Mouse (Mus musculus) intestine, postnatal 0 days (tissue): ENCODE data around the gene Spats1. TPM values are rescaled to one million over a fixed set of nuclear protein-coding genes. Genes with fewer than 3 reads are reported as not detected.

ENCODE experiments used
- ATAC-seq: fragments of 200-750 bp; cut with Nextera tagmentation; 2 replicates; pipeline ENCODE4 v1.8.0; 2017; ENCODE audit warnings: mild to moderate bottlenecking, moderate TSS enrichment, moderate library complexity
- H3K27ac ChIP-seq: fragments of 300-500 bp; sonication (generic); 2 replicates; pipeline ENCODE4 v1.5.1; 2014; ENCODE audit warnings: mild to moderate bottlenecking, low read depth, low read length, moderate library complexity
- H3K27me3 ChIP-seq: fragments of 300-500 bp; sonication (generic); replicated peaks from 2 replicates; pipeline ENCODE4 v1.6.1; 2014; ENCODE audit warnings: low read length, mixed read lengths; ENCODE audit not compliant: control insufficient read depth, insufficient read depth
- H3K36me3 ChIP-seq: fragments of 300-500 bp; sonication (generic); 2 replicates; pipeline ENCODE4 v1.6.1; 2014; ENCODE audit warnings: mild to moderate bottlenecking, moderate library complexity; ENCODE audit not compliant: control insufficient read depth, insufficient read depth
- H3K4me1 ChIP-seq: fragments of 300-500 bp; sonication (generic); replicated peaks from 2 replicates; pipeline ENCODE4 v1.6.1; 2014; ENCODE audit warnings: antibody characterized with exemption, low read length, mixed read lengths; ENCODE audit not compliant: control insufficient read depth, insufficient read depth
- H3K4me2 ChIP-seq: fragments of 300-500 bp; sonication (generic); replicated peaks from 2 replicates; pipeline ENCODE4 v1.6.1; 2014; ENCODE audit warnings: low read depth, mild to moderate bottlenecking, moderate library complexity
- H3K4me3 ChIP-seq: fragments of 300-500 bp; sonication (generic); 2 replicates; pipeline ENCODE4 v1.5.1; 2014; ENCODE audit warnings: low read depth, low read length
- H3K9ac ChIP-seq: fragments of 300-500 bp; sonication (generic); 2 replicates; pipeline ENCODE4 v1.6.1; 2014; ENCODE audit warnings: mild to moderate bottlenecking, low read depth, low read length
- H3K9me3 ChIP-seq: fragments of 300-500 bp; sonication (generic); 2 replicates; pipeline ENCODE4 v1.6.1; 2016; ENCODE audit warnings: mixed run types; ENCODE audit not compliant: control insufficient read depth
- CTCF ChIP-seq: sonication (generic); IDR thresholded peaks from 2 replicates; pipeline ENCODE4 v1.5.1; 2016; ENCODE audit warnings: low read depth, mild to moderate bottlenecking, control low read depth, antibody characterized with exemption, moderate library complexity
- WGBS: fragments of 180-500 bp; shearing (Covaris S2); extraction: QIAGEN DNeasy Blood & Tissue Kit; methylation state at CpG from one replicate; pipeline ENCODE4 v1.1.7; 2014; 5-methylcytosine and 5-hydroxymethylcytosine counted together
- polyA plus RNA-seq: library from polyadenylated mRNA; unstranded; fragments of >200 nt; fragmentation: Nextera tagmentation; extraction: Ambion mirVana; gene quantifications from 2 replicates; pipeline ENCODE4 v1.2.1, GENCODE M21; 2015

Gene Spats1
- polyA plus RNA-seq, 1 experiment from 2014 or later = 0.25 TPM

DNA sequence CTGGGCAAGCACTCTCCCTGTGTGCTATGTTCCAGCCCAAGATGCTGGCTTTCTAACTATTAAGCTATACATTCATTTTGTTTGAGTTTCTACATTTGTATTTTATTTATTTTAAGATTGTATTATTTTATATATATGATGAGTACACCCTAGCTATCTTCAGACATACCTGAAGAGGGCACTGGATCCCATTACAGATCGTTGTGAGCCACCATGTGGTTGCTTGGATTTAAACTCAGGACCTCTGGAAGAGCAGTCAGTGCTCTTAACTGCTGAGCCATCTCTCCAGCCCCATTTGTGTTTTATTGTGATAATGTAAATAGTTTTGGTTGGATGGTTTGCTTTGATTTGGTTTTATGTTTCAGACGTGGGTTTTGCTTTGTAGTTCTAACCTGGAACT, 24.3 kb upstream of the Spats1 start:
- no peaks in the 10 kb centered on the region for H3K4me1 ChIP-seq
- no peak for TF ChIP-seq CTCF

DNA sequence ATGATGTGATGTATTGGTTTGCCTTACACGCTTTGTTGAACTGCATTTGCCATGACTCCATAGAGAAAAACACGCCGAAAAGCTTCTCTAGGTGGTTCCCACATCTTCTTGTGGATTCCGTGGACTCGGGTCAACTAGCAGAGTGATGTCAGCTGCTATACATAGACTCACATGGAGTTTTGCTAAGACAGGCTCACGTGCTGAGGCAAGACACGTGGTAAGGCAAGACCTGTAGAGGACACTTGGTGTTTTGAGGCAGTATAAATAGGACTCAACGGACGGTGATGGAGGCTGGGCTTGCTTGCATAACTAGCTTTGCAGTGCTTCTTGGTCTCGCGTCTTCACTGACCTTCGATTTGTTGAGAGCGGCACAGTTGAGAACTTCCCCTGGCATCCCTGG, 23.2 kb upstream of the Spats1 start:
- no peak overlapping the region for H3K9ac ChIP-seq
- no peak overlapping the region for H3K4me3 ChIP-seq
- H3K4me1 ChIP-seq = no peaks in the 10 kb centered on the region
- no peak overlapping the region for H3K27ac ChIP-seq
- H3K36me3 ChIP-seq = no peaks in the 10 kb centered on the region
- H3K4me2 ChIP-seq = no peak overlapping the region
- WGBS = 87% methylated on average over 13 of the region's 13 CpGs
- ATAC-seq = no peak
- H3K9me3 ChIP-seq = no peaks in the 10 kb centered on the region
- TF ChIP-seq CTCF = no peak
- H3K27me3 ChIP-seq = no peaks in the 10 kb centered on the region

More for the DNA sequence above, 24.3 kb upstream of the Spats1 start:
- H3K27ac ChIP-seq = no peak overlapping the region
- H3K36me3 ChIP-seq = no peaks in the 10 kb centered on the region
- WGBS = 31% methylated on average over 2 of the region's 2 CpGs
- H3K9me3 ChIP-seq = no peaks in the 10 kb centered on the region
- ATAC-seq = no peak
- no peaks in the 10 kb centered on the region for H3K27me3 ChIP-seq
- H3K4me2 ChIP-seq = no peak overlapping the region
- H3K9ac ChIP-seq = no peak overlapping the region
- H3K4me3 ChIP-seq = no peak overlapping the region

DNA sequence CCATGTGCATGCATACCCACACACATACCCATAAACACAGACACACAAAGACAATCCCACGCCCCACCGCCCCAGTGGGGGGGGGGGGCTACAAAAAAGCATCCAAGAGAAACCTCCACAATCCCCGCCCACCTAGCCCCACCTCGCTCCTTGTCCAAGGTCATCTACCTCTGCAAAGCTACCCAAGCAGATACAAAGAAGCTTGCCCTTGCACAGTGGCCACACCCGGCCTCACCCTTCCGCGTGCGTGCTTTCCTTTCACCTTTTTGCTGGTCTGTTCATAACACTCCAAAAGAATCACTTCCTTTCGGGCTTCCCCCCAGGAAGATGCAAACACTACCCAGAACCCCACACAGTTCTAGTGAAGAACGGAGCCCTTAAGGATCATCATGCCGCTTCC, 20.2 kb upstream of the Spats1 start:
- no peak overlapping the region for H3K9ac ChIP-seq
- no peak overlapping the region for H3K27ac ChIP-seq
- no peaks in the 10 kb centered on the region for H3K27me3 ChIP-seq
- H3K4me2 ChIP-seq = no peak overlapping the region
- 47% methylated on average over 11 of the region's 11 CpGs for WGBS
- no peaks in the 10 kb centered on the region for H3K36me3 ChIP-seq
- no peak overlapping the region for H3K4me3 ChIP-seq
- H3K9me3 ChIP-seq = no peaks in the 10 kb centered on the region
- TF ChIP-seq CTCF = no peak
- H3K4me1 ChIP-seq = no peaks in the 10 kb centered on the region
- ATAC-seq = no peak

DNA sequence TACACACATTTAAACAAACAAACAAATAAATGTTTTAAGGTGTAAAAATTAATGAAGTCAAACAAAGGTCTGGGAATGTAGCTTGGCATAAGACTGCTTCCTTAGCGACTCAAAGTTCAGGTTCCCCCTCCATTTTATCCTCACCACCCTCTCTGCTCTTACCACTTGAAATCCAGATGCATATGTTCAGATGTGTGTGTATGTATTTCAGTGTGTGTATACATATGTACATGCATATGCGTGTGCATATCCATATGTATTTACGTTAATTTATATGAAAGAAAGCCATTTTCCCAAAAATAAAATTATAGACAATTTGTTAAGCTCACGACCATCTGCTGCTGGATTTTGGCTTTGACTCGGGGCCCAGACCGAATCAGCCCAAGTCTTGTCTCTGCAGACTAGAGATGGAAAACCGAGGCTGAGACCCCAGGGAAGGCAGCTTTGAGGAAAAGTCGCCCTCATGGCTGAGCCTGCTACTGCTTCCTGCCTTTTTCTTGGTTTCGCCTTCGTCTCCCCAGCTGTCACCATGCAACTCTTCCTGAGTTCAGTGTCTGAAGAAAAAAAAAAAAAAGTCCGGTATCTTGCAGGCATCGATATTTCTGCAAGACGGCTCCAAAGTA, 15.4 kb upstream of the Spats1 start:
- Histone ChIP-seq H3K9me3 (no peaks in the 10 kb centered on the region), H3K4me1 (no peaks in the 10 kb centered on the region), H3K27me3 (no peaks in the 10 kb centered on the region), H3K36me3 (no peaks in the 10 kb centered on the region), H3K4me3 (no peak overlapping the region), H3K27ac (no peak overlapping the region), H3K9ac (no peak overlapping the region), H3K4me2 (no peak overlapping the region)
- ATAC-seq = no peak
- TF ChIP-seq CTCF = no peak
- 59% methylated on average over 13 of the region's 13 CpGs for WGBS

DNA sequence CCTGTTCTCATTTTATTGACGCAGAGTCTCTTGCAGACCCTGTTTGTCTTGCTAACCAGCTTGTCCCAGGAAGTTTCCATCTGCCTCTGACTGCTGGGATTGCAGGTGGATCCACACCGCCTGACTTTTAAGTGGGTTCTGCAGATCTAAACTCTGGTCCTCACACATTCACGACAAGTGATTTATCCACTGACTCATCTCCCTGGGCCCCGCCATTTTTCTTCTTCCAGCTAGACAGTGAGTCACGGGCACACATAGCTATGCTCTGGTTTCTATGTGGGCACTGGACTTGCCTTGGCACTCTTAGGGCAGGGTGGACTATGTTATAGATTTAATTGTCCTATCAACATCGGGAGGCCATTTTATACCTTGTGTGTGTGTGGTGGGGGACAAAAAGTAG, 14.5 kb upstream of the Spats1 start:
- Histone ChIP-seq H3K4me3 (no peak overlapping the region), H3K36me3 (no peaks in the 10 kb centered on the region), H3K9ac (no peak overlapping the region), H3K4me1 (no peaks in the 10 kb centered on the region), H3K4me2 (no peak overlapping the region), H3K27me3 (no peaks in the 10 kb centered on the region), H3K27ac (no peak overlapping the region), H3K9me3 (no peaks in the 10 kb centered on the region)
- 75% methylated on average over 6 of the region's 6 CpGs for WGBS
- no peak for ATAC-seq
- TF ChIP-seq CTCF = no peak

DNA sequence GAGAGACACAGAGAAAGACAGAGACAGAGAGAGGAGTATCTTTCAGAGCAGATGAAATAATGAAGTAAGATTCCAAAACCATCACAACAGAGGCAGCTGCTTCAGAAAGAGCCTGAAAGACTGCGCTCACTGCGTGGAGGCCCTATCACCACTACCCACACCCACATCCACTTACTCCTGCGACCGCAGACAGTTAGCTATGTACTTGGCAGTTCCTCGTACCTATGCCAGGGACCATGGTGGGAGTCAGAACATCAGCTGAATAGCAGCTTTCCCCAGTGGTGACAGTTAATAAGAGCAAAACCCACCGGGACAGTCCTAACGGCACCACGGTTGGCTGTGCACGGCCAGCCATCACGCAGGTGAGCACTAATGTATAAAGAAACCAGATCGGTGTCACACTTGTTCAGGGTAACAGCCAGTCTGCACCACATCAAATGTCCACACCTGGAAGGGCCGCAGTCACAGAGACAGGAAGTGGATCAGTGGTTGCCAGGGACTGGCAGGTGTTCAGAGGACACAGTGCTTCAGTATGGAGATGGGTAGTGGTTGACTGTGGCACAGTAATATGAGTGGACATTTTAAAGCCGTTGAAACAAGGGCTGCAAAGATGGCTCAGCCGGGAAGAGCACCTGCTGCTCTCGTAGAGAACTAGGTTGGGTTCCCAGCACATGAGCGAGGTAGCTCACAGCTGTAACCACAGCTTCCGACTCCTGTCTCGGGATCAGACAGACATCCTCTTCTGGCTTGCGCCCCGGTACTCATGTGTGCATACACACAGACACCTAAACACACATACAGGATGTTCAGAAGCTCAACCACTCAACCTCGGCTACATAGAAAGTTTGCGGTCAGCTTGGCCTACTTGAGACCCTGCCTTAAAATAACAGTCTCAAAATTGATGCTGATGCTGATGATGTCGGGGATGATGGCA, 13.4 kb upstream of the Spats1 start:
- H3K9ac ChIP-seq = no peak overlapping the region
- H3K9me3 ChIP-seq = no peaks in the 10 kb centered on the region
- no peak for ATAC-seq
- H3K36me3 ChIP-seq = no peaks in the 10 kb centered on the region
- no peak overlapping the region for H3K4me3 ChIP-seq
- no peak overlapping the region for H3K27ac ChIP-seq
- no peak for TF ChIP-seq CTCF
- no peak overlapping the region for H3K4me2 ChIP-seq
- no peaks in the 10 kb centered on the region for H3K27me3 ChIP-seq
- WGBS = 88% methylated on average over 23 of the region's 23 CpGs
- H3K4me1 ChIP-seq = no peaks in the 10 kb centered on the region
